Comparison of ENCODE assay signal across 22 mouse cellular contexts in genomic region chr5:51537009-51537645, GRCm38 (mm10). TPM values are rescaled to one million over a fixed set of nuclear protein-coding genes. Genes with fewer than 3 reads are reported as not detected.
DNase-seq lines count a peak whose midpoint lies in the region; ATAC-seq and TF ChIP-seq lines count a peak whose summit lies in the region.
"Had no signal": no experiment of that assay in that cellular context is flagged by ENCODE, and none has a peak within 500 bp of the region (broad histone marks: within the 10 kb centered on the region; RNA-seq: fewer than 3 reads in every experiment).

No protein-coding gene starts in this region.

- 0 out of 2 replicates have a peak, but pooled peaks cover 2% of the 10 kb centered on the region for H3K36me3 ChIP-seq in heart, embryonic 13.5 days
- no peaks in the 10 kb centered on the region for H3K36me3 ChIP-seq in liver, postnatal 0 days (replicated peaks; ENCODE audit: insufficient read depth, low read length)
- H3K36me3 ChIP-seq in intestine, postnatal 0 days (ENCODE audit: control insufficient read depth, insufficient read depth): no peaks in the 10 kb centered on the region
- H3K36me3 ChIP-seq in hindbrain, embryonic 11.5 days (ENCODE audit: control insufficient read depth, insufficient read depth, low read length): no peaks in the 10 kb centered on the region
- H3K36me3 ChIP-seq: embryonic facial prominence, embryonic 10.5 days; liver, embryonic 13.5 days; stomach, embryonic 15.5 days had no signal

- no peak for DNase-seq in heart, postnatal 14 days
- DNase-seq in liver, postnatal 0 days: no peak
- DNase-seq in liver: no peak
- DNase-seq in large intestine, adult 2 months (ENCODE audit: low read depth, low spot score): peak; percentile 66
- no peak for DNase-seq in hindbrain, embryonic 11.5 days (ENCODE audit: low spot score)
- DNase-seq: adrenal gland, postnatal 14 days; cerebellum, adult 18-20 months; left cerebral cortex, postnatal 4 days; liver, embryonic 13.5 days; lung, postnatal 10 days; thymus, adult 2 months had no signal

- no peak overlapping the region for H3K4me3 ChIP-seq in heart, embryonic 13.5 days
- no peak overlapping the region for H3K4me3 ChIP-seq in liver, postnatal 0 days (ENCODE audit: low read depth, low read length)
- no peak overlapping the region for H3K4me3 ChIP-seq in intestine, postnatal 0 days (ENCODE audit: low read depth, low read length)
- no peak overlapping the region for H3K4me3 ChIP-seq in hindbrain, embryonic 11.5 days (ENCODE audit: low read depth, low read length)
- H3K4me3 ChIP-seq: embryonic facial prominence, embryonic 10.5 days; layer of hippocampus, adult 2 months; liver, embryonic 13.5 days; stomach, embryonic 15.5 days had no signal

- H3K9me3 ChIP-seq in heart, embryonic 13.5 days: no peaks in the 10 kb centered on the region
- no peaks in the 10 kb centered on the region for H3K9me3 ChIP-seq in liver, postnatal 0 days (ENCODE audit: low read length)
- H3K9me3 ChIP-seq in intestine, postnatal 0 days (ENCODE audit: control insufficient read depth): no peaks in the 10 kb centered on the region
- no peaks in the 10 kb centered on the region for H3K9me3 ChIP-seq in hindbrain, embryonic 11.5 days (ENCODE audit: control insufficient read depth, low read length)
- H3K9me3 ChIP-seq: embryonic facial prominence, embryonic 10.5 days; liver, embryonic 13.5 days; stomach, embryonic 15.5 days had no signal

- peaks cover 83% of the 10 kb centered on the region for H3K4me1 ChIP-seq in heart, embryonic 13.5 days
- no peaks in the 10 kb centered on the region; the same call in 1 of the 2 replicates for H3K4me1 ChIP-seq in liver, postnatal 0 days (ENCODE audit: insufficient read depth)
- 0 out of 2 replicates have a peak, but pooled peaks cover 4% of the 10 kb centered on the region for H3K4me1 ChIP-seq in intestine, postnatal 0 days (replicated peaks; ENCODE audit: control insufficient read depth, insufficient read depth, low read length)
- H3K4me1 ChIP-seq in hindbrain, embryonic 11.5 days (replicated peaks; ENCODE audit: control insufficient read depth, insufficient read depth, low read length): no peaks in the 10 kb centered on the region
- H3K4me1 ChIP-seq: embryonic facial prominence, embryonic 10.5 days; liver, embryonic 13.5 days; stomach, embryonic 15.5 days had no signal

- H3K4me2 ChIP-seq in heart, embryonic 13.5 days: no peak overlapping the region
- no peak overlapping the region for H3K4me2 ChIP-seq in liver, postnatal 0 days (ENCODE audit: low read depth, low read length)
- 0 out of 2 replicates have a peak overlapping the region, but pooled peaks have one; percentile 21 for H3K4me2 ChIP-seq in intestine, postnatal 0 days (replicated peaks; ENCODE audit: low read depth)
- no peak overlapping the region for H3K4me2 ChIP-seq in hindbrain, embryonic 11.5 days (replicated peaks; ENCODE audit: low read depth, low read length)
- H3K4me2 ChIP-seq: liver, embryonic 13.5 days; stomach, embryonic 15.5 days had no signal

- H3K27me3 ChIP-seq in heart, embryonic 13.5 days (replicated peaks): no peaks in the 10 kb centered on the region
- H3K27me3 ChIP-seq in liver, postnatal 0 days (ENCODE audit: insufficient read depth, low read length): no peaks in the 10 kb centered on the region
- no peaks in the 10 kb centered on the region for H3K27me3 ChIP-seq in intestine, postnatal 0 days (replicated peaks; ENCODE audit: control insufficient read depth, insufficient read depth, low read length)
- H3K27me3 ChIP-seq in hindbrain, embryonic 11.5 days (ENCODE audit: control insufficient read depth, insufficient read depth, low read length): no peaks in the 10 kb centered on the region
- H3K27me3 ChIP-seq: liver, embryonic 13.5 days; Patski; stomach, embryonic 15.5 days had no signal

- WGBS in heart, embryonic 13.5 days: 55% methylated on average over 7 of the region's 7 CpGs
- 60% methylated on average over 7 of the region's 7 CpGs for WGBS in liver, postnatal 0 days (ENCODE audit: insufficient replicate concordance)
- 32% methylated on average over 7 of the region's 7 CpGs for WGBS in intestine, postnatal 0 days
- 29% methylated on average over 7 of the region's 7 CpGs for WGBS in large intestine, adult 2 months
- 82% methylated on average over 7 of the region's 7 CpGs for WGBS in hindbrain, embryonic 11.5 days

- ATAC-seq in heart, embryonic 13.5 days (ENCODE audit: extremely low read depth, insufficient number of reproducible peaks, low FRiP score, low TSS enrichment): no peak
- peak; percentile 85 for ATAC-seq in liver, postnatal 0 days
- ATAC-seq in intestine, postnatal 0 days: peak; percentile 77
- no peak for ATAC-seq in granulocyte monocyte progenitor cell, adult 5-6 weeks (replicated peaks; ENCODE audit: poor library complexity, severe bottlenecking)
- no peak for ATAC-seq in hindbrain, embryonic 11.5 days (ENCODE audit: low FRiP score)
- ATAC-seq: activated CD4-positive, CD25-positive, alpha-beta regulatory T cell, adult 4 months; forebrain, embryonic 14.5 days; hindbrain, embryonic 16.5 days; Patski had no signal

- no peak for TF ChIP-seq EP300 in liver, postnatal 0 days (IDR thresholded peaks at IDR 0.05; ENCODE audit: low read depth)

- H3K27ac ChIP-seq in heart, embryonic 13.5 days (replicated peaks): peak overlapping the region; percentile 77
- H3K27ac ChIP-seq in liver, postnatal 0 days (ENCODE audit: low read depth): peak overlapping the region; percentile 64
- no peak overlapping the region for H3K27ac ChIP-seq in intestine, postnatal 0 days (ENCODE audit: low read depth, low read length)
- no peak overlapping the region for H3K27ac ChIP-seq in hindbrain, embryonic 11.5 days (ENCODE audit: low read depth, low read length)
- H3K27ac ChIP-seq: embryonic facial prominence, embryonic 10.5 days; layer of hippocampus, adult 2 months; liver, embryonic 13.5 days; stomach, embryonic 15.5 days had no signal

- intact Hi-C loops in heart, postnatal 14 days (cut with DNase I): no loop called here

- H3K9ac ChIP-seq in heart, embryonic 13.5 days: peak overlapping the region; percentile 40; the same call in 1 of the 2 replicates
- no peak overlapping the region for H3K9ac ChIP-seq in liver, postnatal 0 days (replicated peaks)
- H3K9ac ChIP-seq in intestine, postnatal 0 days (ENCODE audit: low read depth, low read length): no peak overlapping the region
- no peak overlapping the region for H3K9ac ChIP-seq in hindbrain, embryonic 11.5 days (ENCODE audit: low read depth, low read length)
- H3K9ac ChIP-seq: liver, embryonic 13.5 days; stomach, embryonic 15.5 days had no signal

- TF ChIP-seq CTCF in liver, postnatal 0 days (IDR thresholded peaks at IDR 0.05; ENCODE audit: low read depth): no peak
- TF ChIP-seq CTCF in intestine, postnatal 0 days (IDR thresholded peaks at IDR 0.05; ENCODE audit: low read depth): no peak

RNA-seq across cellular contexts. Expression of gene Ppargc1a, which starts 30.4 kb away (rescaled TPM):
- polyA plus RNA-seq in heart, embryonic 13.5 days (2015; fragmentation: Nextera tagmentation; extraction: Ambion mirVana): 44.7 and 50.0 TPM in 2 replicates
- 100 to 1,000 TPM; 120 to 159 TPM for total RNA-seq in heart, postnatal 14 days (2021)
- 4.4 and 7.1 TPM in 2 replicates for polyA plus RNA-seq in liver, postnatal 0 days (2015; fragmentation: Nextera tagmentation; extraction: Ambion mirVana)
- 8.1 and 8.3 TPM in 2 replicates for polyA plus RNA-seq in intestine, postnatal 0 days (2015; fragmentation: Nextera tagmentation; extraction: Ambion mirVana)
- 1.4 and 8.3 TPM in 2 replicates for polyA plus RNA-seq in large intestine, adult 2 months (2012; rRNA removed)
- not detected in 2 replicates for total RNA-seq in granulocyte monocyte progenitor cell, adult 5-6 weeks (2014; fragmentation: Nextera tagmentation)
- total RNA-seq in granulocyte monocyte progenitor cell, adult 5-6 weeks (2017): not detected in 2 replicates
- 4.1 and 4.3 TPM in 2 replicates for polyA plus RNA-seq in hindbrain, embryonic 11.5 days (2014; fragmentation: Nextera tagmentation; extraction: Ambion mirVana)
- total RNA-seq: megakaryocyte-erythroid progenitor cell, adult 5-6 weeks had no signal
- polyA plus RNA-seq: activated CD4-positive, CD25-positive, alpha-beta regulatory T cell, adult 4 months had no signal

Comparison
In these comparisons a context has a peak if more than half of its experiments do, and no peak if none do; other contexts are left out.
1. ATAC-seq: peak in liver, postnatal 0 days (single experiment) and intestine, postnatal 0 days (single experiment); none in heart, embryonic 13.5 days (single experiment), granulocyte monocyte progenitor cell, adult 5-6 weeks (single experiment) and hindbrain, embryonic 11.5 days (single experiment).
2. H3K27ac ChIP-seq: peak in heart, embryonic 13.5 days (single experiment) and liver, postnatal 0 days (single experiment); none in intestine, postnatal 0 days (single experiment) and hindbrain, embryonic 11.5 days (single experiment).